Mouse (Mus musculus) embryonic facial prominence, embryonic 11.5 days (tissue): ENCODE results near the gene Zfp57. TPM values are rescaled to one million over a fixed set of nuclear protein-coding genes. Genes with fewer than 3 reads are reported as not detected.
A peak's percentile ranks its signal among the peaks of the same experiment; 100 is the strongest.

Source experiments
- ATAC-seq: fragments of 200-750 bp; cut with Nextera tagmentation; replicated peaks from 2 replicates; pipeline ENCODE4 v1.8.0; 2017; ENCODE audit warnings: low read depth; ENCODE audit not compliant: insufficient number of reproducible peaks, low FRiP score, low TSS enrichment
- DNase-seq: peaks from one replicate; pipeline ENCODE4 v3.0.0-alpha.2; 2015; ENCODE audit warnings: low spot score
- H3K27ac ChIP-seq: fragments of 300-500 bp; sonication (generic); replicated peaks from 2 replicates; pipeline ENCODE4 v1.5.1; 2014; ENCODE audit warnings: mild to moderate bottlenecking, low read depth, low read length, control low read depth
- H3K27me3 ChIP-seq: fragments of 300-500 bp; sonication (generic); 2 replicates; pipeline ENCODE4 v1.6.1; 2014; ENCODE audit warnings: mild to moderate bottlenecking, low read length, moderate library complexity, mixed read lengths; ENCODE audit not compliant: control insufficient read depth, insufficient read depth
- H3K36me3 ChIP-seq: fragments of 300-500 bp; sonication (generic); replicated peaks from 2 replicates; pipeline ENCODE4 v1.6.1; 2014; ENCODE audit warnings: low read depth, mild to moderate bottlenecking, low read length, moderate library complexity, mixed read lengths; ENCODE audit not compliant: control insufficient read depth, insufficient read depth
- H3K4me1 ChIP-seq: fragments of 300-500 bp; sonication (generic); 2 replicates; pipeline ENCODE4 v1.6.1; 2014; ENCODE audit warnings: low read length, mixed read lengths; ENCODE audit not compliant: control insufficient read depth, insufficient read depth
- H3K4me2 ChIP-seq: fragments of 300-500 bp; sonication (generic); 2 replicates; pipeline ENCODE4 v1.6.1; 2014; ENCODE audit warnings: low read depth, mild to moderate bottlenecking, control low read depth, low read length, moderate library complexity
- H3K4me3 ChIP-seq: fragments of 300-500 bp; sonication (generic); 2 replicates; pipeline ENCODE4 v1.5.1; 2014; ENCODE audit warnings: low read depth, low read length, control low read depth
- H3K9ac ChIP-seq: fragments of 300-500 bp; sonication (generic); replicated peaks from 2 replicates; pipeline ENCODE4 v1.6.1; 2014; ENCODE audit warnings: mild to moderate bottlenecking, control low read depth, low read length
- H3K9me3 ChIP-seq: fragments of 300-500 bp; sonication (generic); replicated peaks from 2 replicates; pipeline ENCODE4 v1.6.1; 2016; ENCODE audit warnings: mild to moderate bottlenecking, low read length, inconsistent platforms, mixed read lengths; ENCODE audit not compliant: control insufficient read depth
- WGBS: fragments of 180-500 bp; shearing (Covaris S2); extraction: QIAGEN DNeasy Blood & Tissue Kit; methylation state at CpG from one replicate; pipeline ENCODE4 v1.1.7; 2014; 5-methylcytosine and 5-hydroxymethylcytosine counted together
- polyA plus RNA-seq: library from polyadenylated mRNA; unstranded; fragments of >200 nt; fragmentation: Nextera tagmentation; extraction: Ambion mirVana; gene quantifications from 2 replicates; pipeline ENCODE4 v1.2.1, GENCODE M21; 2014

Gene Zfp57
- polyA plus RNA-seq, 1 experiment from 2014 or later: 110 TPM

DNA sequence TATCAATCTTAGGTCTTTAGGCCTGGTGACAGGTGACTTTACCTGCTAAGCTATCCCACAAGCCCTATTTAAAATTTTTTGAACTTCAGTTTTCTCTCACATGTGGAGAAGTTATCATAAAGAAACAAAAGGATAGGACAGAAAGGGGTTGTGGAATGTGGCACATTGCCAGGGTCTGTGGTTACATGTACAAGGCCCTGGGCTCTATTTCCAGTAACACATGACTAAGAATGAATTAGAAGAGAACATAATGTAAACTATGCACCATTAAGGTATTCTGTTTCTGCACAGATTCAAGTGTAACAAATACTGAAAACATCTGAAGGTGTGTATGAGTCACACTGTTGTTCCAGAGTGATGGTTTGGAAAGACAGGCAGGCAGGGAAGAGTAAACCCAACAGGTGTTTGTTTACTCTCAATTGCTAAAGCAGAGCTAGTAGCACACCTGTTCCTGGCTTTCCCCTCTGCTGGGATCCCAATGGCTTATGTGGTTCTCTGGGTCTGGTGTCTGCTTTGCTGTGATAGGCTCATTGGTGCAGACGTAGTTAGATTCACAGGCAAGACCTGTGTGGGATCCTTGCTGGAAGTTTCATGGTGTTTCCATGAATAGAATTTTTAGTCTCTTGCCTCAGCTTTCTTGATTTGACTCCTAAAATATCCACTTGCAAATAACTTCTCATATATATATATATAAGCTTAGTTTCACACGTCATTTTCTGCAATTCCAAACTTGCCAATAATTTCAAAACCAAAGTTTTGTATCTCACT lies 38.3 kb downstream of the Zfp57 start:
- no peak overlapping the region for H3K27ac ChIP-seq
- no peaks in the 10 kb centered on the region for H3K36me3 ChIP-seq
- ATAC-seq (no peak), DNase-seq (no peak)
- H3K9me3 ChIP-seq: no peaks in the 10 kb centered on the region
- no peak overlapping the region for H3K9ac ChIP-seq
- no peak overlapping the region for H3K4me3 ChIP-seq
- no peak overlapping the region for H3K4me2 ChIP-seq
- 73% methylated on average over 2 of the region's 2 CpGs for WGBS
- no peaks in the 10 kb centered on the region for H3K4me1 ChIP-seq
- H3K27me3 ChIP-seq: no peaks in the 10 kb centered on the region

DNA sequence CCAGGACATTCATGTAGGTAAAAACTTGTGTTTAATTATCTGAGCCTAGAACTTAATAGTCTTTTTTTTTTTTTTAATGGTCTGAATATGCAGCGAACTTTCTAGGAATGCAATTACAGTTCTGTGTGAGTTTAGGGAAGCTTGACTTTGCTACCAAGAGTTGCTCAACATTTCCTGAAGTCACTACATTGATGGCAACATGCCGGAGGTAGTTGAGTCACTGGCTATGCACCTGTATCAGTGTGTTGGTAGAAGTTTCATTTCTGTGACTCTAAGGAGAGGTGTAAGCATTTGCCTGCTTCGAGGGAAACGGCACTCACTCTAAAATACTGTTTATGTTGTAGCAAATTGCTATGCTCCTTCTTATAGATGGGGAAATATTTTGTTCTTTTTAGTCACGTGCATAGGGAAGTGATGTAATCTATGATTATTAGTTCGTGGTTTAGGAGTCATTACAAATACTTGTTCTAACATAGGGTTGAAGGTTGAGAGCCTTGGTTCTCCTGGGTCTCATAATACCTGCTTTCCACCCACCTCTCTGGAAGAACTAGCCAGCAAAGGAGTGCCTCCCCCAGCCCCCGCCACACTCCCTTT lies 43.8 kb downstream of the Zfp57 start:
- H3K4me2 ChIP-seq: peak overlapping the region; percentile 87; the same call in 1 of the 2 replicates
- H3K27ac ChIP-seq: no peak overlapping the region
- no peaks in the 10 kb centered on the region for H3K36me3 ChIP-seq
- 77% methylated on average over 7 of the region's 7 CpGs for WGBS
- H3K4me1 ChIP-seq: peaks cover 4% of the 10 kb centered on the region; the same call in 1 of the 2 replicates
- ATAC-seq (no peak), DNase-seq (no peak)
- peak overlapping the region; percentile 88 for H3K4me3 ChIP-seq
- H3K9me3 ChIP-seq: no peaks in the 10 kb centered on the region
- peak overlapping the region; percentile 89; the same call in 1 of the 2 replicates for H3K9ac ChIP-seq
- no peaks in the 10 kb centered on the region for H3K27me3 ChIP-seq

GRCm38 (mm10) chr17:37045611-37046311 lies 44.8 kb downstream of the Zfp57 start, which contains the start of gene Gabbr1:
Gabbr1 (plus strand) TSS chr17:37045966.
- Histone ChIP-seq H3K36me3 (no peaks in the 10 kb centered on the region), H3K9me3 (no peaks in the 10 kb centered on the region), H3K4me1 (peaks cover 4% of the 10 kb centered on the region; the same call in 1 of the 2 replicates), H3K27ac (peak within 1 kb of the TSS; percentile 76), H3K4me2 (peak within 1 kb of the TSS; percentile 87), H3K4me3 (peak within 1 kb of the TSS; percentile 88), H3K9ac (peak within 1 kb of the TSS; percentile 89), H3K27me3 (no peaks in the 10 kb centered on the region)
- ATAC-seq (peak; percentile 85), DNase-seq (peak; percentile 92)
- WGBS: 2% methylated on average over 42 of the region's 55 CpGs

DNA sequence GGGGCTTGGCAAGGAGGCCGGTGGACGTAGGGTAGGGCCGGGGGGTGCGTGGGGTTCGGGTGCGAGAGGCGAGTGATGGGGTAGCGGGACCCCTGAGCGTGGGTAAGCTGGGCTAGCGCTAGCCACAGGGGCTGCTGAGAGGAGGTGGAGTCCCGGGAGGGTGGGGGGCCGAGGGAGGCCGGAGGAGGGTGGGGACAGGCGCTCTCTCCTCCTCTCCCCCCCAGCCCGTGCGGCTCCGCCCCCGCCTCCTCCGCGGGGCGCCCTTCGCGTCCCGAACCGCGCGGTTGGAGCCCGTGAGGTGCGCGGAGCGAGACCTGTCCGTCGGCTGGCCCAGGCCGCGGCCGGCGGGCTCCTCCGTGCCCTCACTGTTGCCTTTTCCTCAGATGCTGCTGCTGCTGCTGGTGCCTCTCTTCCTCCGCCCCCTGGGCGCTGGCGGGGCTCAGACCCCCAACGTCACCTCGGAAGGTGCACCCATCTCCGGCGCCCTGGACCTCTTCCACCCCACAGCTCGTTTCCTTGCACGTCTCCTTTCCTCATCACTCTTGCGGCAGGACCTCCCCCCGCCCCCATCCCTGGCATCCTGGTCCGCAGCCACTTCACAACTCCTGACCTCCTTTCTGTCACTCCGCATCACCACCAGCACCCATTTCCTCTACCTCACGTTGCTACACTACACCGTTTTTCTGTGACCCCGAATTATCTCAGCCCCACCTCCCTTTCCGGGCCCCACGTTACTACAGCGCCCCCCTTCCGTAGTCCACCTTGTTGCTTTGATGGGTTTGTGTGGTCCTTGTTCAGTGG lies 45.5 kb downstream of the Zfp57 start:
- Histone ChIP-seq H3K4me1 (peaks cover 4% of the 10 kb centered on the region; the same call in 1 of the 2 replicates), H3K4me3 (peak overlapping the region; percentile 88), H3K4me2 (peak overlapping the region; percentile 87), H3K27me3 (no peaks in the 10 kb centered on the region), H3K36me3 (no peaks in the 10 kb centered on the region), H3K9ac (peak overlapping the region; percentile 89), H3K27ac (peak overlapping the region; percentile 76), H3K9me3 (no peaks in the 10 kb centered on the region)
- DNase-seq (peak; percentile 72), ATAC-seq (peak; percentile 60)
- WGBS: 0% methylated on average over 43 of the region's 58 CpGs

GRCm38 (mm10) chr17:37047332-37047976 lies 46.5 kb downstream of the Zfp57 start:
- peak overlapping the region; percentile 87 for H3K4me2 ChIP-seq
- H3K9ac ChIP-seq: peak overlapping the region; percentile 34
- H3K27ac ChIP-seq: no peak overlapping the region
- WGBS: 13% methylated on average over 19 of the region's 19 CpGs
- no peaks in the 10 kb centered on the region for H3K9me3 ChIP-seq
- H3K4me3 ChIP-seq: peak overlapping the region; percentile 88
- no peaks in the 10 kb centered on the region for H3K27me3 ChIP-seq
- H3K36me3 ChIP-seq: no peaks in the 10 kb centered on the region
- ATAC-seq (no peak), DNase-seq (peak; percentile 8)
- peaks cover 4% of the 10 kb centered on the region; the same call in 1 of the 2 replicates for H3K4me1 ChIP-seq

GRCm38 (mm10) chr17:37047981-37048380 lies 47.0 kb downstream of the Zfp57 start:
- no peak for ATAC-seq
- Histone ChIP-seq H3K27me3 (no peaks in the 10 kb centered on the region), H3K27ac (no peak overlapping the region), H3K4me1 (peaks cover 4% of the 10 kb centered on the region; the same call in 1 of the 2 replicates), H3K36me3 (no peaks in the 10 kb centered on the region), H3K4me3 (no peak overlapping the region), H3K9ac (no peak overlapping the region), H3K9me3 (no peaks in the 10 kb centered on the region), H3K4me2 (no peak overlapping the region)
- WGBS: 35% methylated on average over 3 of the region's 3 CpGs
- peak; percentile 58 for DNase-seq

DNA sequence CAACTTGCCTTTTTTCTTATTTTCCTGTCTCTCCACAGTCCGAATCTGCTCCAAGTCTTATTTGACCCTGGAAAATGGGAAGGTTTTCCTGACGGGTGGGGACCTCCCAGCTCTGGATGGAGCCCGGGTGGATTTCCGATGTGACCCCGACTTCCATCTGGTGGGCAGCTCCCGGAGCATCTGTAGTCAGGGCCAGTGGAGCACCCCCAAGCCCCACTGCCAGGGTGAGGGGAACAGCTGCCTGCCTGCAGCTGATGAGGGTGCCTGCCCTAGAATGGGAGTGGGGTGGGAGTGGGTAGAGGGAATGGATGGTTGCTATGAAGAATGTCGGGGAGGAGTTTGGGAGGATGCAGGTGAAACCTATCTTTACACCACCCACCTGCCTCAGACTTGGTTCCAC lies 47.4 kb downstream of the Zfp57 start:
- no peak overlapping the region for H3K9ac ChIP-seq
- H3K27ac ChIP-seq: no peak overlapping the region
- 68% methylated on average over 7 of the region's 7 CpGs for WGBS
- DNase-seq (no peak), ATAC-seq (no peak)
- no peak overlapping the region for H3K4me3 ChIP-seq
- no peaks in the 10 kb centered on the region for H3K36me3 ChIP-seq
- no peak overlapping the region for H3K4me2 ChIP-seq
- no peaks in the 10 kb centered on the region for H3K9me3 ChIP-seq
- H3K4me1 ChIP-seq: peaks cover 4% of the 10 kb centered on the region; the same call in 1 of the 2 replicates
- no peaks in the 10 kb centered on the region for H3K27me3 ChIP-seq
